Mouse (Mus musculus) 3T3-L1 (cell line): ENCODE results near the gene Gm11555.
"Not testable (repeated sequence)": the region's sequence is repeated elsewhere in the genome, so short reads cannot be mapped to it uniquely, and the experiment has no call there.

Experiments
- DNase-seq: peaks from one replicate; pipeline ENCODE4 v3.0.0-alpha.2; 2015; ENCODE audit warnings: low read depth, low spot score

The Gm11555 gene

GRCm38 (mm10) chr11:99650136-99650535, at the start of gene Gm11555:
Gene Gm11555, minus strand, starts transcription at chr11:99650236.
- DNase-seq = no peak

- DNase-seq = no peak
These were observed 40.4 kb upstream of the Gm11555 start, which contains the start of gene Gm14190 for GRCm38 (mm10) chr11:99690463-99690862. Gene Gm14190, minus strand, starts transcription at chr11:99690740.

DNA sequence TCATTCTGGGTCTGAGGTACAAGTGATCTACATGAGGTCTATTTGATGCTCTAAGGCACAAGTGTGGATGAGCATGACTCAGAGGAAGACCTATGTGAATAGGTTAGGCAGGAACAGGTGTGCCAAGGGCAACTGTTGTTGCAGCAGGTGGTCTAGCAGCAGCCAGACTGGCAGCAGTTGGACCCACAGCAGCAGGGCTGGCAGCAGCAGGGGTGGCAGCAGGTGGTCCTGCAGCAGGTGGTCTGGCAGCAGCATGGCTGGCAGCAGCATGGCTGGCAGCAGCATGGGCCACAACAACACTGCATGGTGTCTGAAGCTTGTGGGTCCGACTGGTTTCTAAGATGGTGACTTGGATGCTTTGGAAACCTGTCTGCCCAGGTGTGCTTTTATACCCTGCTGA, 35.2 kb upstream of the Gm11555 start:
- DNase-seq = not testable (repeated sequence)

DNA sequence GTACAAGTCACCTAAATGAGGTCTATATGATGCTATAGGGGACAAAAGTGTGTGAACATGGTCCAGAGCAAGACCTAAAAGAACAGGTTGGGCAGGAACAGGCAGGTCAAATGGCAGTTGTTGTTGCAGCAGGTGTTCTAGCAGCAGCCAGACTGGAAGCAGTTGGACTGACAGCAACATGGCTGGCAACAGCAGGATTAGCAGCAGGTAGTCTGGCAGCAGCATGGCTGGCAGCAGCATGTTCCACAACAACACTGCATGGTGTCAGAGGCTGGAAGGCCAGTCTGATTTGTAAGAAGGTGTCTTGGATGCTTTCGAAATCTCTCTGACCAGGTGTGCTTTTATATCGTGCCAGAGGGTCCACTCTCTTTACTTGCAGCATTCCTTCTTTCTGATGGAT, 33.4 kb upstream of the Gm11555 start:
- no peak for DNase-seq

GRCm38 (mm10) chr11:99665860-99666259, 15.8 kb upstream of the Gm11555 start, which contains the start of gene Krtap4-6:
Gene Krtap4-6, minus strand, starts transcription at chr11:99665960.
- DNase-seq = no peak

- no peak for DNase-seq
These were observed 12.8 kb upstream of the Gm11555 start for GRCm38 (mm10) chr11:99662802-99663201.

- DNase-seq = peak; percentile 90
These were observed 9.2 kb upstream of the Gm11555 start for GRCm38 (mm10) chr11:99659256-99659655.

- DNase-seq = peak; percentile 23
These were observed 8.5 kb upstream of the Gm11555 start, which contains the start of gene Gm11563 for GRCm38 (mm10) chr11:99658467-99659010. Gene Gm11563, minus strand, starts transcription at chr11:99658960.

DNA sequence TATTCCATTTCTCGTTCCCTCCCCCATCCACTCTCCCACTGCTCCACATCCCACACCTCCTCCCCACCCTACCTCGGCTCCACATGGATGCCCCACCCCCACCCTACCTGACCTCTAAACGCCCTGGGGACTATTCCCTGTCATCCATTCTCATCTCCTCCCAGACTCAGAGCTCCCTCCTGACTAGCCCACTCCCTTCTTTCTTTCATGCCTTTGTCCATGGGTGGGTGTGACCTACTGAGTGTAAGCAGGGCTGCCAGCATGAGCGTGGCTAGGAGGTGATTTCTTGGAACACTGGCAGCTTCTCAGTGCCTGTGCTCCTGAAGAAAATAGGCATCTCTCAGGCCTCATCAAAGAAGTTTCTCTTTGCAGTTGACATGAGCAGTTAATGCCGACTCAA, 7.0 kb upstream of the Gm11555 start:
- no peak for DNase-seq

DNA sequence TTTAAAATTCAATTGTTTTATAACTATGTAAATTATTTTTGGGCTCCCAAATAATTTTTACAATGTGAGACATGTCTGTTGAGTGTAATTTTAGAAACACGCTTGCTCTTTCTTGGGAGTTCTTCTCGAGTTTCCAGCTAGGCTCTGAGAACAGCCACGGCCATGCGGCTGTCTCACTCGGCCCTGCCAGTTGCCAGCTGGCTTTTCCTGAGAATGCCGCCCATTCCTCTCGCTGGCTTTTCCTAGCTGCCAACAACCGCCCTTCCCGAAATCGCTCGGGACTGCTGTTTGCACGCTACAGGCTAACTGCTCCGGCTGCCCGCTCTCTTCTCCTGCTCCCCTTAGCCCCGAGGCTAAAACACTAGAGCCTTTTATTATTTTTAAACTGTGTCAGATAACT, 3.6 kb downstream of the Gm11555 start:
- DNase-seq = no peak

GRCm38 (mm10) chr11:99644351-99644750, 5.7 kb downstream of the Gm11555 start:
- DNase-seq = no peak

- DNase-seq = not testable (repeated sequence)
These were observed 6.3 kb downstream of the Gm11555 start, which contains the start of gene Krtap4-7 for GRCm38 (mm10) chr11:99643635-99644139. Gene Krtap4-7, minus strand, starts transcription at chr11:99644089.

DNA sequence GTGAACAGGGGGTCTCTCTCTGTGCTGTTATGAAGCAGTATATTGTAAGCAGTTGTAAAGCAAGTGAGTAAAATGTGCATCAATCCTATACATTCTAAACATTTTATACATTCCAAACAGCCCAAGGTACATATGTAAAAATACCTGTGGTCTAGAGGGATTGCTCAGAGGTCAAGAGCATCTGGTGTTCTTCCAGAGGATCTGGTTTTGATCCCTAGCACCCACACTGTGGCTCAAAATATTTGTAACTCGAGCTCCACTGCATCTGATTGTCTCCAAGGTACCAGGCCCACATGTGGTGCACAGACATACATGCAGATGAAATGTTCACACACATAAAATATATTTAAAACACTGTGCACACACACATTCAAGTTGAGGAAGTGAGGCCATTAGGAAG, 9.1 kb downstream of the Gm11555 start:
- DNase-seq = peak; percentile 71

GRCm38 (mm10) chr11:99637086-99637485, 12.9 kb downstream of the Gm11555 start:
- no peak for DNase-seq

GRCm38 (mm10) chr11:99634653-99635134, 15.3 kb downstream of the Gm11555 start, which contains the start of gene Krtap4-2:
Gene Krtap4-2, minus strand, starts transcription at chr11:99635084.
- DNase-seq = no peak

DNA sequence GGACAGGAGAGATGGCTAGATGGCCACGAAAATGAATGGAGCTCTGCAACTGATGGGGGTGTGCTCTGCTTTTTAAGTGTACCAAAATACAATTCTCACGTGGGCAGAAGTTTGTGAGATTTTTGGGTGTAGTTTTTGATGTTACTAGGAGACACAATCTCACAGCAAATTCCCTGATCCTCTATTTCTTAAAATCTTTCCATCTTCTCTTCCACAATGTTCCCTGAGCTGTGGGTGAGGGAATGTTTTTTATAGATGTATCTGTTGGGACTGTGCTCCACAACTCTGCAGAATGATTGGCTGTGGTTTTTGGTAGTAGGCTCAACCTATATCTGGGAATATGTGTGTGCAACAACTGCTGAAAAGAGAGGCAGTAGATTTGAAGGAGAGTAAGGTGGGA, 16.7 kb downstream of the Gm11555 start:
- no peak for DNase-seq

GRCm38 (mm10) chr11:99630890-99631289, 19.1 kb downstream of the Gm11555 start:
- DNase-seq = no peak

DNA sequence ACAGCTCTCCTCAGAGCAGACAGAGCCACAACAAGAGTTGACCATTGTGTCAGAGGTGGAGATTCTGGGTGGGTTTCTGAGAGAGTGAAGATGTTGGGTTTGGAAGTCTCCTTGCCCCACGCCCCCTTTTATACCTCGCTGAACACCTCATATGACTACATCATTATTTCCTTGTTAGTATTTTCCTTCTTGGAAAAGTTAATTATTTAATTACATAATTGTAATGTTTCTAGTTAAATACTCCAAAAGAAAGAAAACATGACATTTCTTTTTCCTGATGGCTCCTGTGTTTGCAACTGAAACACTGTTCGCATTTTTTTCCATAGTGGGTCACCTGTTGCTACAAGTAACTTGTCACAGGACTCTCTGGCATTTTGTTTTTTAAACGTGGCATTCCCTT, 21.9 kb downstream of the Gm11555 start, which contains the start of gene Krtap4-1:
Krtap4-1 (minus strand) TSS at position 101 of the 400 bp plus-strand sequence.
- no peak for DNase-seq

DNA sequence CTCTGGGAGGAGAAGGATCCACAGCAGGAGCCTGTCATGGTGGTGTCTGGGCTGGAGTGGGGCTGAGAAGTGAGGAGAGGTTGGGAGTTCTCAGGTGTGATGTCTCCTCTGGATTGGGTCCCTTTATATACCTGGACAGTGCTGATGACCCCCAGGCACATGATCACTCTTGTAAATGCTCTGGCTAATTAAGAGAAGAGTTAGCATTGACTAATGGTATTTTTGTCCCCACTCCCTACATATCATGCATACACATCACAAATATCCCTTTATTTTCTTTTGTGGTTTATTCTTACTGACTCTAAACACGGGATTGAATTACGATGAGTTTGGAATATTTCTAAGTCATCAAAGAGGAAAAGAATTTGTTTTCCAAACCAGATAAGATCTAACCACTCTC, 29.7 kb downstream of the Gm11555 start, which contains the start of gene Gm11562:
Gm11562 (minus strand) TSS at position 101 of the 400 bp plus-strand sequence.
- no peak for DNase-seq

GRCm38 (mm10) chr11:99614796-99615363, 35.2 kb downstream of the Gm11555 start, which contains the start of gene Krtap2-4:
Gene Krtap2-4, minus strand, starts transcription at chr11:99614846.
- peak; percentile 78 for DNase-seq

GRCm38 (mm10) chr11:99610089-99610488, 39.9 kb downstream of the Gm11555 start, which contains the start of gene Gm11937:
Gene Gm11937, minus strand, starts transcription at chr11:99610189.
- not testable (repeated sequence) for DNase-seq

GRCm38 (mm10) chr11:99609126-99609525, 40.9 kb downstream of the Gm11555 start:
- no peak for DNase-seq
